Mouse (Mus musculus) heart, adult 2 months (tissue): ENCODE measurements around the gene Otop2.

Experiments
- CTCF ChIP-seq: fragments of 200-600 bp; IDR thresholded peaks from 2 replicates; pipeline ENCODE4 v1.8.1; 2022; ENCODE audit warnings: antibody characterized with exemption, mild to moderate bottlenecking, moderate library complexity
- EP300 ChIP-seq: fragments of 200-500 bp; IDR thresholded peaks from 2 replicates; pipeline ENCODE4 v1.6.1; 2011; ENCODE audit warnings: low read depth, low read length, control low read depth; ENCODE audit not compliant: insufficient read depth
- POLR2A ChIP-seq: fragments of 200-500 bp; IDR thresholded peaks from 2 replicates; pipeline ENCODE4 v1.6.1; 2011; ENCODE audit warnings: mild to moderate bottlenecking, low read depth, low read length, control low read depth; ENCODE audit not compliant: insufficient read depth

- peak; percentile 85 for TF ChIP-seq CTCF
- no peak for TF ChIP-seq POLR2A
- 0 out of 2 replicates have a peak, but pooled peaks have one; percentile 21 for TF ChIP-seq EP300
Observed at GRCm38 (mm10) chr11:115321906-115322693, 15.1 kb downstream of the Otop2 start, which contains the start of gene Ush1g.
